Mouse (Mus musculus) forebrain, embryonic 14.5 days (tissue): ENCODE measurements around the gene Nell1. TPM values are rescaled to one million over a fixed set of nuclear protein-coding genes. Genes with fewer than 3 reads are reported as not detected.

Experiments used
- ATAC-seq: fragments of 200-750 bp; cut with Nextera tagmentation; 2 replicates; pipeline ENCODE4 v1.8.0; 2017; ENCODE audit warnings: mild to moderate bottlenecking, moderate library complexity
- DNase-seq: peaks from one replicate; pipeline ENCODE4 v3.0.0-alpha.2; 2015; ENCODE audit warnings: low spot score
- H3K27ac ChIP-seq: fragments of 300-500 bp; sonication (generic); 2 replicates; pipeline ENCODE4 v1.5.1; 2014; ENCODE audit warnings: low read depth, mild to moderate bottlenecking, control low read depth, low read length, moderate library complexity
- H3K27me3 ChIP-seq: fragments of 300-500 bp; sonication (generic); replicated peaks from 2 replicates; pipeline ENCODE4 v1.6.1; 2014; ENCODE audit warnings: low read length, control low read depth, mixed read lengths; ENCODE audit not compliant: control insufficient read depth, insufficient read depth
- H3K36me3 ChIP-seq: fragments of 300-500 bp; sonication (generic); 2 replicates; pipeline ENCODE4 v1.6.1; 2014; ENCODE audit warnings: low read length, control low read depth; ENCODE audit not compliant: control insufficient read depth, insufficient read depth
- H3K4me1 ChIP-seq: fragments of 300-500 bp; sonication (generic); 2 replicates; pipeline ENCODE4 v1.6.1; 2014; ENCODE audit warnings: antibody characterized with exemption, low read length, control low read depth; ENCODE audit not compliant: control insufficient read depth, insufficient read depth
- H3K4me2 ChIP-seq: fragments of 300-500 bp; sonication (generic); 2 replicates; pipeline ENCODE4 v1.6.1; 2014; ENCODE audit warnings: mild to moderate bottlenecking, control low read depth, low read length
- H3K4me3 ChIP-seq: fragments of 300-500 bp; sonication (generic); 2 replicates; pipeline ENCODE4 v1.5.1; 2014; ENCODE audit warnings: low read depth, low read length, control low read depth
- H3K9ac ChIP-seq: fragments of 300-500 bp; sonication (generic); 2 replicates; pipeline ENCODE4 v1.6.1; 2014; ENCODE audit warnings: mild to moderate bottlenecking, low read length, control low read depth, moderate library complexity
- H3K9me3 ChIP-seq: fragments of 300-500 bp; sonication (generic); replicated peaks from 2 replicates; pipeline ENCODE4 v1.6.1; 2016; ENCODE audit warnings: low read length, control low read depth, mixed read lengths; ENCODE audit not compliant: control insufficient read depth
- WGBS: fragments of 180-500 bp; shearing (Covaris S2); extraction: QIAGEN DNeasy Blood & Tissue Kit; methylation state at CpG from one replicate; pipeline ENCODE4 v1.1.7; 2014; 5-methylcytosine and 5-hydroxymethylcytosine counted together
- polyA plus RNA-seq: library from polyadenylated mRNA; unstranded; fragments of >200 nt; fragmentation: Nextera tagmentation; extraction: Ambion mirVana; gene quantifications from 2 replicates; pipeline ENCODE4 v1.2.1, GENCODE M21; 2014

Gene Nell1
- polyA plus RNA-seq, 1 experiment from 2014 or later: 9.7 TPM

GRCm38 (mm10) chr7:50686337-50686736 is 711.7 kb downstream of the Nell1 start:
- Histone ChIP-seq H3K9ac (no peak overlapping the region), H3K4me2 (no peak overlapping the region), H3K27me3 (no peaks in the 10 kb centered on the region), H3K36me3 (no peaks in the 10 kb centered on the region), H3K4me3 (no peak overlapping the region), H3K9me3 (no peaks in the 10 kb centered on the region), H3K4me1 (no peaks in the 10 kb centered on the region), H3K27ac (no peak overlapping the region)
- ATAC-seq (no peak), DNase-seq (no peak)
- WGBS: 92% methylated on average over 5 of the region's 5 CpGs

DNA sequence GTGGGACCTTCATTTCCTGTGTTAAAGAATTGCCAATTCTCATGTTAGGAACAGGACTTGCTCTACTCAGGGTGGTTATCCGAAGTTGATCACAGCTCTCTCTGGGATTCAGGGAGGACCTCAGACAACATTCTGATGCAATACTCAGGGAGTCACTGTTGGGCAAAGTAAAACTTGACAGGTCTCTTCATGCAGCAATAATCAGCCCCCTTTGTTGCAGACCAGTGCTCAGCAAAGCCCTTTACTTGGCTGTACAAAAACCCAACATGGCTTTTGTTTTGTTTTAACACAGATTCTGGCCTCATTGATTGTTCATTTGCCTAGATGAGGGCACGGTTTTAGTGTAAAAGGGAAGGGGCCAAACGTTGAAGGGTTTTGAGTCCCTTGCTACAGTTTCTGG is 750.5 kb downstream of the Nell1 start:
- whole genome bisulfite sequencing: 8% methylated on average over 3 of the region's 3 CpGs

DNA sequence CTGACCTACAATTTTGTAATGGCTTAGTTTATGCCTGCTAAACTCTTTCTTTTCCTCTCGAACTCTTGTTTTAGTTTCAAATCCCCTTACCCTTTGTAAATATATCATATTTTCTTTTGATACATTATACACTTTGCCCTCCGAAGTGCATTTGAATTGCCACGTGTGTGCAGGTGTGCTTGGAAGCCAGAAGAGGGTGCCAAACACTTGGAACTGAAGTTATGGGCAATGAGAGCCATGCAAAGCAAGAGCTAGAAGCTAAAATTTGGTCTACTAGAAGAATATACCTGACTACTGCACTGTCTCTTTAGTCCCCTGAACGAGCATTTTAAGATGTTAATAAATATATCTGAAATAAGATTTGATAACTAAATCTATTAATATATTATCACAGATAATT is 756.3 kb downstream of the Nell1 start:
- peak; percentile 35 for DNase-seq
- WGBS: 58% methylated on average over 4 of the region's 4 CpGs

More for the DNA sequence above, 750.5 kb downstream of the Nell1 start:
- DNase-seq: no peak
- H3K4me2 ChIP-seq: no peak overlapping the region
- H3K9ac ChIP-seq: no peak overlapping the region
- no peaks in the 10 kb centered on the region for H3K27me3 ChIP-seq
- no peak overlapping the region for H3K27ac ChIP-seq
- no peaks in the 10 kb centered on the region for H3K36me3 ChIP-seq
- no peaks in the 10 kb centered on the region for H3K4me1 ChIP-seq
- no peaks in the 10 kb centered on the region for H3K9me3 ChIP-seq
- ATAC-seq: no peak
- no peak overlapping the region for H3K4me3 ChIP-seq

GRCm38 (mm10) chr7:50755516-50755915 is 780.9 kb downstream of the Nell1 start:
- whole genome bisulfite sequencing: 87% methylated on average over 3 of the region's 3 CpGs
- no peak for ATAC-seq

More for the DNA sequence above, 756.3 kb downstream of the Nell1 start:
- no peak overlapping the region for H3K27ac ChIP-seq
- H3K36me3 ChIP-seq: no peaks in the 10 kb centered on the region
- no peak overlapping the region for H3K4me3 ChIP-seq
- no peak overlapping the region for H3K9ac ChIP-seq
- no peak for ATAC-seq
- H3K4me1 ChIP-seq: no peaks in the 10 kb centered on the region
- no peak overlapping the region for H3K4me2 ChIP-seq
- H3K27me3 ChIP-seq: no peaks in the 10 kb centered on the region
- no peaks in the 10 kb centered on the region for H3K9me3 ChIP-seq

DNA sequence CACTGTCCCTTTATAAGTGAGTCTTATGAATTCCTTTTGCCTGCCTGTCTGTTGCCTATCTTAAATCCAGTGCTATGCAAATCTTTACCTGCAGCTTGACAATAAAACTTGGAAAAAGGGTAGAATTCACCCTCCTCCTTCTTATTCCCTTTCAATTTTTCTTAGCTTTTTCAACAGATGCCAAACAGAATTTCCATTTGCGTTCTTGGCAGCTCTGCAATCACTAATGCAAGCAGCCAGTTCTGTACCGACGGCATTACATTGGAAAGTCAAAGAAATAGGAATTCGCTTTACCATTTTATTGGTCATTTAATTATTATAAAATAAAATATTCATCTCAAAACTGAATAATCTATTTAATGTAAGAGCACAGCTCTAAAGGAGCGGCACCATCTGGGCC is 781.7 kb downstream of the Nell1 start:
- 71% methylated on average over 5 of the region's 5 CpGs for WGBS
- no peaks in the 10 kb centered on the region for H3K36me3 ChIP-seq
- ATAC-seq (no peak), DNase-seq (peak; percentile 39)
- no peak overlapping the region for H3K27ac ChIP-seq
- H3K9me3 ChIP-seq: no peaks in the 10 kb centered on the region
- no peaks in the 10 kb centered on the region for H3K27me3 ChIP-seq
- no peaks in the 10 kb centered on the region for H3K4me1 ChIP-seq
- H3K4me2 ChIP-seq: no peak overlapping the region
- H3K4me3 ChIP-seq: no peak overlapping the region
- no peak overlapping the region for H3K9ac ChIP-seq

More at GRCm38 (mm10) chr7:50755516-50755915, 780.9 kb downstream of the Nell1 start:
- DNase-seq: no peak
- Histone ChIP-seq H3K4me2 (no peak overlapping the region), H3K9me3 (no peaks in the 10 kb centered on the region), H3K9ac (no peak overlapping the region), H3K4me1 (no peaks in the 10 kb centered on the region), H3K27me3 (no peaks in the 10 kb centered on the region), H3K36me3 (no peaks in the 10 kb centered on the region), H3K4me3 (no peak overlapping the region), H3K27ac (no peak overlapping the region)

DNA sequence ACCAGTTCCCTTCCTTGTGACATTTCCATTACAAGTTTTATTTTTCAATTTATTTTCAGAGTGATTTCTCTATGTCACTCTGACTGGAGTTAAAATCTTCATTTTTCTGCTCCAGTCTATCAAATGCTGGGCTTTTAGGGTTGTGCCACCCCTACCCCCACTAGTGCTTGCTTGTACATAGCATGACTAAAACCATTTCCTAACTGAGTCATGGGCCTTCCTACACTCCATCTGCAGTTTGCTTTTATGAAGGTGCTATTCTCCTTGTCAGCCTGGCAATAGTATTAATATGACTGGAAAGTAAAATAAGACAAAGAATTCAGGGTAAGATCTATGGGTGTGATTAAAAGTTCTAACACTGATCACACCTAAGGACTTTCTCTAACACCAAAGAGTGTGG is 798.9 kb downstream of the Nell1 start:
- Histone ChIP-seq H3K9me3 (no peaks in the 10 kb centered on the region), H3K27ac (no peak overlapping the region), H3K36me3 (no peaks in the 10 kb centered on the region), H3K4me2 (no peak overlapping the region), H3K4me3 (no peak overlapping the region), H3K27me3 (no peaks in the 10 kb centered on the region), H3K9ac (no peak overlapping the region), H3K4me1 (no peaks in the 10 kb centered on the region)
- ATAC-seq (no peak), DNase-seq (no peak)

GRCm38 (mm10) chr7:50781105-50781504 is 806.4 kb downstream of the Nell1 start:
- Histone ChIP-seq H3K36me3 (no peaks in the 10 kb centered on the region), H3K4me1 (no peaks in the 10 kb centered on the region), H3K9me3 (no peaks in the 10 kb centered on the region), H3K27ac (no peak overlapping the region), H3K4me2 (no peak overlapping the region), H3K9ac (no peak overlapping the region), H3K4me3 (no peak overlapping the region), H3K27me3 (no peaks in the 10 kb centered on the region)
- no peak for DNase-seq
- ATAC-seq: no peak
- WGBS: 95% methylated on average over 1 of the region's 1 CpGs

GRCm38 (mm10) chr7:50783652-50784051 is 809.0 kb downstream of the Nell1 start:
- no peaks in the 10 kb centered on the region for H3K9me3 ChIP-seq
- ATAC-seq (peak; percentile 29; the same call in 1 of the 2 replicates), DNase-seq (peak; percentile 30)
- H3K4me1 ChIP-seq: no peaks in the 10 kb centered on the region
- 75% methylated on average over 1 of the region's 1 CpGs for WGBS
- no peak overlapping the region for H3K4me2 ChIP-seq
- H3K9ac ChIP-seq: no peak overlapping the region
- no peak overlapping the region for H3K27ac ChIP-seq
- H3K27me3 ChIP-seq: no peaks in the 10 kb centered on the region
- H3K36me3 ChIP-seq: no peaks in the 10 kb centered on the region
- H3K4me3 ChIP-seq: no peak overlapping the region

GRCm38 (mm10) chr7:50826180-50826579 is 851.5 kb downstream of the Nell1 start:
- H3K9ac ChIP-seq: no peak overlapping the region
- H3K4me1 ChIP-seq: no peaks in the 10 kb centered on the region
- no peak overlapping the region for H3K27ac ChIP-seq
- no peak overlapping the region for H3K4me3 ChIP-seq
- 19% methylated on average over 7 of the region's 7 CpGs for WGBS
- DNase-seq: peak; percentile 40
- H3K9me3 ChIP-seq: no peaks in the 10 kb centered on the region
- ATAC-seq: peak; percentile 72; the same call in 1 of the 2 replicates
- no peaks in the 10 kb centered on the region for H3K27me3 ChIP-seq
- no peaks in the 10 kb centered on the region for H3K36me3 ChIP-seq
- H3K4me2 ChIP-seq: no peak overlapping the region
